Mouse (Mus musculus): ENCODE measurements around the gene Sec1. TPM values are rescaled to one million over a fixed set of nuclear protein-coding genes. Genes with fewer than 3 reads are reported as not detected.

Gene Sec1
- total and polyA plus RNA-seq, 3 experiments: 0.16 to 0.25 (median 0.16) TPM

GRCm38 (mm10) chr7:45716952-45717917 is 23.0 kb upstream of the Sec1 start:
- Histone ChIP-seq H3K4me1 (ENCODE audit: control insufficient read depth, insufficient read depth, low read length) (peaks cover 12% of the 10 kb centered on the region), H3K27me3 (ENCODE audit: control insufficient read depth, insufficient read depth, low read length) (no peaks in the 10 kb centered on the region), H3K79me2 (replicated peaks; ENCODE audit: control insufficient read depth, insufficient read depth, low read length) (no peaks in the 10 kb centered on the region; the same call in 1 of the 2 replicates), H3K36me3 (ENCODE audit: control insufficient read depth, insufficient read depth, low read length) (peaks cover 6% of the 10 kb centered on the region), H3K27ac (peak overlapping the region; percentile 96), H3K9ac (ENCODE audit: low read depth, low read length) (peak overlapping the region; percentile 95), H3K4me3 (peak overlapping the region; percentile 86)
- TF ChIP-seq EP300 (IDR thresholded peaks at IDR 0.05; ENCODE audit: insufficient read depth, low read depth, low read length): no peak
- TF ChIP-seq CTCF (IDR thresholded peaks at IDR 0.05): no peak
- no peak for TF ChIP-seq POLR2A (IDR thresholded peaks at IDR 0.05; ENCODE audit: insufficient read depth, low read depth, low read length)
- WGBS: 4% methylated on average over 31 of the region's 31 CpGs
- DNase-seq: peak in 1 of 2 experiments; percentile 23
- intact Hi-C loops (cut with DNase I): loop anchor here (5.0 to 10.0 kb wide), 2 partner anchors 205 to 972 kb away; partner anchors contain the start of genes Ccdc114, Emp3 and Vrk3

- Histone ChIP-seq H3K27ac (peak overlapping the region; percentile 23), H3K79me2 (replicated peaks; ENCODE audit: control insufficient read depth, insufficient read depth, low read length) (no peaks in the 10 kb centered on the region; the same call in 1 of the 2 replicates), H3K9ac (ENCODE audit: low read depth, low read length) (no peak overlapping the region), H3K36me3 (ENCODE audit: control insufficient read depth, insufficient read depth, low read length) (peaks cover 6% of the 10 kb centered on the region), H3K4me3 (no peak overlapping the region; the same call in 1 of the 2 replicates), H3K27me3 (ENCODE audit: control insufficient read depth, insufficient read depth, low read length) (no peaks in the 10 kb centered on the region), H3K4me1 (ENCODE audit: control insufficient read depth, insufficient read depth, low read length) (peaks cover 12% of the 10 kb centered on the region)
- intact Hi-C loops (cut with DNase I): loop anchor here (5.0 to 10.0 kb wide), 2 partner anchors 206 to 972 kb away; partner anchors contain the start of genes Ccdc114, Emp3 and Vrk3
- TF ChIP-seq EP300 (IDR thresholded peaks at IDR 0.05; ENCODE audit: insufficient read depth, low read depth, low read length) (no peak), CTCF (IDR thresholded peaks at IDR 0.05) (no peak), POLR2A (IDR thresholded peaks at IDR 0.05; ENCODE audit: insufficient read depth, low read depth, low read length) (no peak)
- 82% methylated on average over 3 of the region's 3 CpGs for WGBS
- peak in 1 of 2 experiments; percentile 30 for DNase-seq
Measured at GRCm38 (mm10) chr7:45716460-45716857, 22.3 kb upstream of the Sec1 start.

GRCm38 (mm10) chr7:45715741-45716459 is 21.7 kb upstream of the Sec1 start:
- intact Hi-C loops (cut with DNase I): loop anchor here (5.0 to 10.0 kb wide), 2 partner anchors 206 to 971 kb away; partner anchors contain the start of genes Ccdc114, Emp3 and Vrk3
- H3K27me3 ChIP-seq (ENCODE audit: control insufficient read depth, insufficient read depth, low read length): no peaks in the 10 kb centered on the region
- H3K9ac ChIP-seq (ENCODE audit: low read depth, low read length): 0 out of 2 replicates have a peak overlapping the region, but pooled peaks have one; percentile 3
- H3K79me2 ChIP-seq (replicated peaks; ENCODE audit: control insufficient read depth, insufficient read depth, low read length): no peaks in the 10 kb centered on the region; the same call in 1 of the 2 replicates
- peak overlapping the region; percentile 37 for H3K4me3 ChIP-seq
- 69% methylated on average over 19 of the region's 19 CpGs for WGBS
- peak; percentile 34 to 56 for DNase-seq
- H3K36me3 ChIP-seq (ENCODE audit: control insufficient read depth, insufficient read depth, low read length): peaks cover 6% of the 10 kb centered on the region
- peak overlapping the region; percentile 75 for H3K27ac ChIP-seq
- peaks cover 12% of the 10 kb centered on the region for H3K4me1 ChIP-seq (ENCODE audit: control insufficient read depth, insufficient read depth, low read length)
- TF ChIP-seq POLR2A (IDR thresholded peaks at IDR 0.05; ENCODE audit: insufficient read depth, low read depth, low read length): no peak
- no peak for TF ChIP-seq CTCF (IDR thresholded peaks at IDR 0.05)
- no peak for TF ChIP-seq EP300 (IDR thresholded peaks at IDR 0.05; ENCODE audit: insufficient read depth, low read depth, low read length)

- peak within 1 kb of the TSS; percentile 78 for H3K27ac ChIP-seq
Measured at GRCm38 (mm10) chr7:45715090-45715708, 21.0 kb upstream of the Sec1 start, which contains the start of gene Rpl18. Gene Rpl18, plus strand, starts transcription at chr7:45715457.

GRCm38 (mm10) chr7:45714630-45715089 is 20.5 kb upstream of the Sec1 start:
- TF ChIP-seq EP300 (IDR thresholded peaks at IDR 0.05; ENCODE audit: insufficient read depth, low read depth, low read length) (no peak), CTCF (IDR thresholded peaks at IDR 0.05) (no peak), POLR2A (IDR thresholded peaks at IDR 0.05; ENCODE audit: insufficient read depth, low read depth, low read length) (no peak)
- peak overlapping the region; percentile 78 for H3K27ac ChIP-seq
- WGBS: 9% methylated on average over 14 of the region's 14 CpGs
- intact Hi-C loops (cut with DNase I): loop anchor here (5.0 to 10.0 kb wide), 2 partner anchors 208 to 970 kb away; partner anchors contain the start of genes Ccdc114, Emp3 and Vrk3
- peak overlapping the region; percentile 92 for H3K4me3 ChIP-seq
- peak overlapping the region; percentile 84 for H3K9ac ChIP-seq (ENCODE audit: low read depth, low read length)
- no peak for DNase-seq
- peaks cover 12% of the 10 kb centered on the region for H3K36me3 ChIP-seq (ENCODE audit: control insufficient read depth, insufficient read depth, low read length)
- no peaks in the 10 kb centered on the region; the same call in 1 of the 2 replicates for H3K79me2 ChIP-seq (replicated peaks; ENCODE audit: control insufficient read depth, insufficient read depth, low read length)
- peaks cover 14% of the 10 kb centered on the region for H3K4me1 ChIP-seq (ENCODE audit: control insufficient read depth, insufficient read depth, low read length)
- no peaks in the 10 kb centered on the region for H3K27me3 ChIP-seq (ENCODE audit: control insufficient read depth, insufficient read depth, low read length)

More at GRCm38 (mm10) chr7:45715090-45715708, 21.0 kb upstream of the Sec1 start, which contains the start of gene Rpl18:
- H3K4me3 ChIP-seq: peak within 1 kb of the TSS; percentile 92
- peaks cover 12% of the 10 kb centered on the region for H3K4me1 ChIP-seq (ENCODE audit: control insufficient read depth, insufficient read depth, low read length)
- WGBS: 6% methylated on average over 34 of the region's 34 CpGs
- H3K27me3 ChIP-seq (ENCODE audit: control insufficient read depth, insufficient read depth, low read length): no peaks in the 10 kb centered on the region
- no peak for TF ChIP-seq CTCF (IDR thresholded peaks at IDR 0.05)
- no peak for TF ChIP-seq EP300 (IDR thresholded peaks at IDR 0.05; ENCODE audit: insufficient read depth, low read depth, low read length)
- peak; percentile 71 for TF ChIP-seq POLR2A (IDR thresholded peaks at IDR 0.05; ENCODE audit: insufficient read depth, low read depth, low read length)
- DNase-seq: peak; percentile 96 to 99
- no peaks in the 10 kb centered on the region; the same call in 1 of the 2 replicates for H3K79me2 ChIP-seq (replicated peaks; ENCODE audit: control insufficient read depth, insufficient read depth, low read length)
- H3K9ac ChIP-seq (ENCODE audit: low read depth, low read length): peak within 1 kb of the TSS; percentile 84
- peaks cover 6% of the 10 kb centered on the region for H3K36me3 ChIP-seq (ENCODE audit: control insufficient read depth, insufficient read depth, low read length)
- intact Hi-C loops (cut with DNase I): loop anchor here (5.0 to 10.0 kb wide), 2 partner anchors 207 to 970 kb away; partner anchors contain the start of genes Ccdc114, Emp3 and Vrk3

All from heart, adult 2 months (tissue).